Mouse (Mus musculus) midbrain, embryonic 15.5 days (tissue): ENCODE data around the gene Abcc5. TPM values are rescaled to one million over a fixed set of nuclear protein-coding genes. Genes with fewer than 3 reads are reported as not detected.
"Not testable (repeated sequence)": the region's sequence is repeated elsewhere in the genome, so short reads cannot be mapped to it uniquely, and the experiment has no call there.

Experiments
- ATAC-seq: fragments of 200-750 bp; cut with Nextera tagmentation; replicated peaks from 2 replicates; pipeline ENCODE4 v1.8.0; 2017; ENCODE audit warnings: moderate TSS enrichment
- H3K27ac ChIP-seq: fragments of 300-500 bp; sonication (generic); 2 replicates; pipeline ENCODE4 v1.5.1; 2015; ENCODE audit warnings: mild to moderate bottlenecking, inconsistent platforms
- H3K27me3 ChIP-seq: fragments of 300-500 bp; sonication (generic); replicated peaks from 2 replicates; pipeline ENCODE4 v1.6.1; 2015; ENCODE audit warnings: inconsistent platforms
- H3K36me3 ChIP-seq: fragments of 300-500 bp; sonication (generic); replicated peaks from 2 replicates; pipeline ENCODE4 v1.6.1; 2015; ENCODE audit warnings: inconsistent platforms
- H3K4me1 ChIP-seq: fragments of 300-500 bp; sonication (generic); 2 replicates; pipeline ENCODE4 v1.6.1; 2015; ENCODE audit warnings: inconsistent platforms
- H3K4me2 ChIP-seq: fragments of 300-500 bp; sonication (generic); 2 replicates; pipeline ENCODE4 v1.6.1; 2015; ENCODE audit warnings: inconsistent platforms, mild to moderate bottlenecking, moderate library complexity
- H3K4me3 ChIP-seq: fragments of 300-500 bp; sonication (generic); 2 replicates; pipeline ENCODE4 v1.5.1; 2015; ENCODE audit warnings: mild to moderate bottlenecking, inconsistent platforms
- H3K9ac ChIP-seq: fragments of 300-500 bp; sonication (generic); 2 replicates; pipeline ENCODE4 v1.6.1; 2015; ENCODE audit warnings: mild to moderate bottlenecking, inconsistent platforms
- H3K9me3 ChIP-seq: fragments of 300-500 bp; sonication (generic); 2 replicates; pipeline ENCODE4 v1.6.1; 2016; ENCODE audit warnings: inconsistent platforms
- WGBS: fragments of 180-500 bp; shearing (Covaris S2); methylation state at CpG from one replicate; pipeline ENCODE4 v1.1.7; 2015; ENCODE audit warnings: mixed read lengths; 5-methylcytosine and 5-hydroxymethylcytosine counted together
- polyA plus RNA-seq: library from polyadenylated mRNA; unstranded; fragments of >200 nt; fragmentation: Nextera tagmentation; extraction: Ambion mirVana; gene quantifications from 2 replicates; pipeline ENCODE4 v1.2.1, GENCODE M21; 2015

The Abcc5 gene
- polyA plus RNA-seq = 165 and 182 TPM in 2 replicates

DNA sequence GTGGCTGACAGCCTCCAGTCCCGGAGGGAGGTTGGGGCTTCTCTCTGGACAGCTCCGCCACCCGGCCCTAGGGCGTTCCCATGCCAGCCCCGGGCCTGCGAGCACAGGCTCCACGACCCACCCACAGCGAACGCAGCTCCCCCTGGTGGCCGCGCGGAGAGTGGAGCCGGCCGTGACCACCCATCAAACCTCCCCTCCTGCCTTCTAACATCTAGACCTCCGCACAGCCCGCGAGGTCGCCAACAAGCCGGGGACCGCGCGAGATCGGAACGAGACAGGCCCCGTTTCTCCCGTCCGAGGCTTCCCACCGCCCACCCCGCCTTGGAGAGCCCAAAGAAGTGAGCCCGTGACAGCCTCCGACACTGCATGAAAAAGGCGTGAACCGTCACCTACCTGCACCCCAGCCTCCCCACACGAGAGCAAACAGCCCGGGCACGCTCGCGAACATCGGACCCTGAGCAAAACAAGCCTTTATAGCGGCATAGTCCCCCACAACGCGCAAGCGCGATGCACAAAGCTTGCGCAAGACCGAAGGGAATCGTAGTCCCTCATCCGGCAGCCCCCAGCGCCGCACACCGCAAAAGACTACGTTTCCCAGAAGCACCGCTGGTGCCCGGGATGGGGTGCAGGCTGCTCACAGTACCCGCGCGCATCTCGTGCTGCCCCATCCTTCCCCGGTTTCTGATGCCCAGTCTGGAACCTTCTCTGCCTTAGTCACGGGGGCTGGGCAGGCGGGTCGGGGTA, at the start of gene Abcc5:
TSS of gene Abcc5 (minus strand) at position 540 of the 744 bp plus-strand sequence.
- ATAC-seq = peak; percentile 99
- Histone ChIP-seq H3K9ac (peak within 1 kb of the TSS; percentile 90), H3K9me3 (no peaks in the 10 kb centered on the region), H3K4me3 (peak within 1 kb of the TSS; percentile 89), H3K4me1 (peaks cover 25% of the 10 kb centered on the region), H3K36me3 (0 out of 2 replicates have a peak, but pooled peaks cover 5% of the 10 kb centered on the region), H3K27me3 (no peaks in the 10 kb centered on the region), H3K27ac (peak within 1 kb of the TSS; percentile 94), H3K4me2 (peak within 1 kb of the TSS; percentile 83)
- under 1% methylated on average over 62 of the region's 62 CpGs for WGBS

GRCm38 (mm10) chr16:20475335-20475734, 49.1 kb upstream of the Abcc5 start:
- Histone ChIP-seq H3K4me3 (no peak overlapping the region), H3K9ac (no peak overlapping the region), H3K4me2 (no peak overlapping the region), H3K27ac (no peak overlapping the region), H3K4me1 (no peaks in the 10 kb centered on the region), H3K9me3 (no peaks in the 10 kb centered on the region), H3K27me3 (no peaks in the 10 kb centered on the region), H3K36me3 (no peaks in the 10 kb centered on the region)
- 77% methylated on average over 1 of the region's 1 CpGs for WGBS
- no peak for ATAC-seq

GRCm38 (mm10) chr16:20474786-20475185, 48.6 kb upstream of the Abcc5 start:
- Histone ChIP-seq H3K4me1 (no peaks in the 10 kb centered on the region), H3K36me3 (no peaks in the 10 kb centered on the region), H3K4me3 (no peak overlapping the region), H3K4me2 (no peak overlapping the region), H3K27me3 (no peaks in the 10 kb centered on the region), H3K9ac (no peak overlapping the region), H3K9me3 (no peaks in the 10 kb centered on the region), H3K27ac (no peak overlapping the region)
- ATAC-seq = no peak
- 89% methylated on average over 6 of the region's 6 CpGs for WGBS

GRCm38 (mm10) chr16:20474211-20474610, 48.0 kb upstream of the Abcc5 start:
- WGBS = 95% methylated on average over 8 of the region's 8 CpGs
- Histone ChIP-seq H3K27me3 (no peaks in the 10 kb centered on the region), H3K9ac (no peak overlapping the region), H3K4me2 (no peak overlapping the region), H3K27ac (no peak overlapping the region), H3K4me3 (no peak overlapping the region), H3K4me1 (no peaks in the 10 kb centered on the region), H3K9me3 (no peaks in the 10 kb centered on the region), H3K36me3 (no peaks in the 10 kb centered on the region)
- no peak for ATAC-seq

GRCm38 (mm10) chr16:20473748-20474147, 47.6 kb upstream of the Abcc5 start:
- WGBS = 71% methylated on average over 1 of the region's 1 CpGs
- Histone ChIP-seq H3K36me3 (no peaks in the 10 kb centered on the region), H3K4me2 (no peak overlapping the region), H3K4me3 (no peak overlapping the region), H3K9me3 (no peaks in the 10 kb centered on the region), H3K4me1 (no peaks in the 10 kb centered on the region), H3K9ac (no peak overlapping the region), H3K27me3 (no peaks in the 10 kb centered on the region), H3K27ac (no peak overlapping the region)
- no peak for ATAC-seq

- ATAC-seq = no peak
- no peak overlapping the region for H3K4me2 ChIP-seq
- no peak overlapping the region for H3K27ac ChIP-seq
- no peaks in the 10 kb centered on the region for H3K4me1 ChIP-seq
- no peaks in the 10 kb centered on the region for H3K27me3 ChIP-seq
- H3K9ac ChIP-seq = no peak overlapping the region
- no peaks in the 10 kb centered on the region for H3K36me3 ChIP-seq
- 78% methylated on average over 1 of the region's 1 CpGs for WGBS
- no peaks in the 10 kb centered on the region for H3K9me3 ChIP-seq
- H3K4me3 ChIP-seq = no peak overlapping the region
Measured at GRCm38 (mm10) chr16:20471686-20472085, 45.5 kb upstream of the Abcc5 start.

DNA sequence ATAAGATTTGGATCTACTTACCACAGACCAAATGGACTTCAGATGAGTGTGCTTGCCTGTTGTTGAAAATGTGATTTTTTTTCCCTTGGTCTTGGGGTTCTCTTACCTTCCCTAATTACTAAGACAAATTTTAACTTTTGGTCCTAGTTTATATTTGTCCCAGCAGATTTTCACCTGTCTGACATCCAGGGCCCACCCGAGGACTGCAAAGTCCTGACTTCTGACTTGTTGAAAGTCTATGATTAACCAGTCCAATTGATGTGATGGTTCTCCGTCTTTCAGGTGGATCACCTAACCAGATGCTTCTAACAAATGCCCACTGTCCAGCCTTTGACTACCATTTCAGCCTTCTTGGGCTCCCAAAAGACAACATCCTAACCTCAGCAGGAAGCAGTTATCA, 44.8 kb upstream of the Abcc5 start:
- H3K9me3 ChIP-seq = no peaks in the 10 kb centered on the region
- no peak overlapping the region for H3K4me3 ChIP-seq
- no peak overlapping the region for H3K4me2 ChIP-seq
- no peaks in the 10 kb centered on the region for H3K36me3 ChIP-seq
- ATAC-seq = no peak
- 89% methylated on average over 2 of the region's 2 CpGs for WGBS
- no peaks in the 10 kb centered on the region for H3K4me1 ChIP-seq
- H3K27me3 ChIP-seq = no peaks in the 10 kb centered on the region
- no peak overlapping the region for H3K9ac ChIP-seq
- H3K27ac ChIP-seq = no peak overlapping the region

DNA sequence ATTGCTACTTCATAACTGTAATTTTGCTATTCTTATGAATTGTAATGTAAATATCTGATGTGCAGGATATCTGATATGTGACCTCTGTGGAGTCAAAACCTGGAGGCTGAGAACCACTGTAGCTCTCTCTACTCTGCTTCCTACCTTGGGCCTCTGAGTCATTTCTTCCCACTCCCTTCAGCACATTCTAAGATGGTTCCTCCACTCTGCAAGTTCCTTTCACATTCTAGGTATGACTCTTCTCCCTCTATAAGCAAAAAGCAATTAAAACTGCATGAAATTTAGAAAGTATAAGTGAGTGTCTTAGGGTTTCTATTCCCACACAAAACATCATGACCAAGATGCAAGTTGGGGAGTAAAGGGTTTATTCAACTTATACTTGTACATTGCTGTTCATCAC, 38.5 kb upstream of the Abcc5 start:
- Histone ChIP-seq H3K27me3 (no peaks in the 10 kb centered on the region), H3K4me3 (no peak overlapping the region), H3K27ac (no peak overlapping the region), H3K4me2 (no peak overlapping the region), H3K4me1 (no peaks in the 10 kb centered on the region), H3K36me3 (no peaks in the 10 kb centered on the region), H3K9ac (no peak overlapping the region), H3K9me3 (no peaks in the 10 kb centered on the region)
- ATAC-seq = no peak

GRCm38 (mm10) chr16:20458736-20459135, 32.5 kb upstream of the Abcc5 start:
- not testable (repeated sequence) for H3K9me3 ChIP-seq, H3K4me2 ChIP-seq, H3K27me3 ChIP-seq, H3K36me3 ChIP-seq, H3K4me3 ChIP-seq, ATAC-seq, H3K27ac ChIP-seq, H3K4me1 ChIP-seq, H3K9ac ChIP-seq
- WGBS = 94% methylated on average over 5 of the region's 5 CpGs

DNA sequence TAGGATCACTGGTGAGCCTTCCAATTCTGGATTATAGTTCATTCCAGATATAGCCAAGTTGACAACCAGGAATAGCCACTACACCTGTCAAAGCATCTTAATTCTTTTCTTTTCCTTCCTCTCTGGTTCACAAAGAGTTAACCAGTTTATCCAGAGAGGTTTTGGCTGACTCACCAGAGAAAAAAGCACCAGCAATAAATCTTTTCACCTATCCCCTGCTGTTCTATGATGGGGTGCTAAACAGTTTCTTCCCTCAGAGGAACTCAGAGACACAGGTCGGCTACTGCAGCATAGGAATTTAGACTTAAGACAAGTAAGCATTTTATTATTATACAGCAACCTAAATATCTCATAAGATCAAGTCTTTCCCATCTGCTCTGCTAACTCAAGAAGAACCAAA, 29.9 kb upstream of the Abcc5 start:
- Histone ChIP-seq H3K4me3 (no peak overlapping the region), H3K4me1 (no peaks in the 10 kb centered on the region), H3K27ac (no peak overlapping the region), H3K9me3 (no peaks in the 10 kb centered on the region), H3K27me3 (no peaks in the 10 kb centered on the region), H3K9ac (no peak overlapping the region), H3K36me3 (no peaks in the 10 kb centered on the region), H3K4me2 (no peak overlapping the region)
- no peak for ATAC-seq
- WGBS = 56% methylated on average over 1 of the region's 1 CpGs

GRCm38 (mm10) chr16:20454155-20454654, 28.0 kb upstream of the Abcc5 start:
- Histone ChIP-seq H3K36me3 (no peaks in the 10 kb centered on the region), H3K4me2 (no peak overlapping the region), H3K27me3 (no peaks in the 10 kb centered on the region), H3K4me3 (no peak overlapping the region), H3K9me3 (no peaks in the 10 kb centered on the region), H3K27ac (no peak overlapping the region), H3K4me1 (no peaks in the 10 kb centered on the region), H3K9ac (no peak overlapping the region)
- ATAC-seq = no peak
- 90% methylated on average over 6 of the region's 6 CpGs for WGBS

GRCm38 (mm10) chr16:20451774-20452173, 25.6 kb upstream of the Abcc5 start:
- Histone ChIP-seq H3K9me3 (no peaks in the 10 kb centered on the region), H3K36me3 (no peaks in the 10 kb centered on the region), H3K4me2 (no peak overlapping the region), H3K9ac (no peak overlapping the region), H3K4me1 (no peaks in the 10 kb centered on the region), H3K27me3 (no peaks in the 10 kb centered on the region), H3K27ac (no peak overlapping the region), H3K4me3 (no peak overlapping the region)
- no peak for ATAC-seq
- 81% methylated on average over 6 of the region's 6 CpGs for WGBS

DNA sequence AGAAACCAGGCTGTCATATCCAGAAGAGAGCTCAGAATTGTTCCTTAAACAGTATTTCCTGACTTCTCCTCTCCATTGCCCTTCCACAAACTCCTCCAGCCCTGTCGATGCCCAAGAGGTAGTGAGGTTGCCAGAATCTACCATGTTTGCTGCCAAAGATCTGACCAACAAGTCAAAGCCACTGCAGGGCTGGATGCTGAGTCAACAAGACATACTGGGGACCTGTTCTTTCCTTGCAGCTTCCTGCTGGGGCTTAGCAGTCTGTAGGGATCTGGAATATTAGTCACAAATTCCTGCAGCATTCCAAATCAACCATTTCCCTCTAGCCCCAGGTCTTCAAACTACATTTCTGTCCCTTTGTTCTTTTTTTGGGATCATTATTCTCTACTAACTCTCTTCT, 19.7 kb upstream of the Abcc5 start:
- no peaks in the 10 kb centered on the region for H3K27me3 ChIP-seq
- no peaks in the 10 kb centered on the region for H3K36me3 ChIP-seq
- ATAC-seq = no peak
- WGBS = 94% methylated on average over 1 of the region's 1 CpGs
- H3K9ac ChIP-seq = no peak overlapping the region
- H3K4me3 ChIP-seq = no peak overlapping the region
- H3K9me3 ChIP-seq = no peaks in the 10 kb centered on the region
- H3K27ac ChIP-seq = no peak overlapping the region
- H3K4me1 ChIP-seq = no peaks in the 10 kb centered on the region
- no peak overlapping the region for H3K4me2 ChIP-seq
